Comparison of ENCODE assay signal across 8 mouse cellular contexts in the genomic region with DNA sequence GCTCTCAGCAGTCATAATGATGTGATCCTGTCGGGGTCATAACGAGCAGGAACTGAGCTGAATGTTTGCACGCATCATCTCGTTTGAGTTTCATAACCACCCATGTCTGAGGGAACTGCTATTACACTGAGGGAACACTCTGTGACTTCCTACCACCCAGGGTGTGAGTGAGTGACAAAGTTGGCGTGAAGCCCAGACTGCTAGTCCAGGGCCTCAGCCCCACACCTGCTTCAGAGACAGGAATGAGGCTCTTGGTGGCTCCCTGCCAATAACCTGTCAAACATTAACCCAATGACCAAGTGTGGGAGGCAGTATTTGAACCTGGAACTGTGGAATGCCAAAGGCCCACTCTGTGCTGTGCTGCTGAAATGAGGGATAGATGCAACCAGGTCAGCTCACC.
DNase-seq lines count a peak whose midpoint lies in the region; ATAC-seq and TF ChIP-seq lines count a peak whose summit lies in the region.

No protein-coding gene starts in this region.

- no peak for TF ChIP-seq EP300 in liver, embryonic 14.5 days (IDR thresholded peaks at IDR 0.05; ENCODE audit: low read depth)

- DNase-seq in cerebellum, adult 18-20 months: peak; percentile 5 to 8
- no peak for DNase-seq in cerebellum, adult 8-10 months
- DNase-seq in urinary bladder, postnatal 4 days (ENCODE audit: low spot score in 2 of 2): peak; percentile 43 to 64
- no peak for DNase-seq in urinary bladder, adult 2 months (ENCODE audit: low spot score)
- peak; percentile 29 to 35 (median 31) for DNase-seq in liver, embryonic 14.5 days (ENCODE audit: low read depth in 3 of 3, low spot score in 3 of 3)
- DNase-seq in splenic B cell, adult 2 months (ENCODE audit: low read depth, low spot score): peak; percentile 64
- DNase-seq in right cerebral cortex, postnatal 25 days: no peak

- 37% methylated on average over 5 of the region's 5 CpGs for WGBS in intestine, embryonic 15.5 days
- 48% methylated on average over 5 of the region's 5 CpGs for WGBS in liver, embryonic 14.5 days (ENCODE audit: insufficient replicate concordance)

- no peak overlapping the region for H3K9ac ChIP-seq in intestine, embryonic 15.5 days
- H3K9ac ChIP-seq in liver, embryonic 14.5 days (replicated peaks): no peak overlapping the region

- H3K4me2 ChIP-seq in intestine, embryonic 15.5 days (replicated peaks): no peak overlapping the region
- no peak overlapping the region for H3K4me2 ChIP-seq in liver, embryonic 14.5 days (ENCODE audit: low read depth)

- H3K9me3 ChIP-seq in intestine, embryonic 15.5 days: no peaks in the 10 kb centered on the region
- no peaks in the 10 kb centered on the region for H3K9me3 ChIP-seq in liver, embryonic 14.5 days (ENCODE audit: control insufficient read depth, low read length)

- no peak for TF ChIP-seq CTCF in liver, embryonic 14.5 days (IDR thresholded peaks at IDR 0.05; ENCODE audit: low read depth)

- no peak overlapping the region for H3K4me3 ChIP-seq in intestine, embryonic 15.5 days (replicated peaks)
- H3K4me3 ChIP-seq in liver, embryonic 14.5 days (ENCODE audit: insufficient read depth in 1 of 2, low read depth in 2 of 2, low read length in 2 of 2): no peak overlapping the region

- ATAC-seq in intestine, embryonic 15.5 days: peak; percentile 99
- peak; percentile 76 for ATAC-seq in liver, embryonic 14.5 days (ENCODE audit: insufficient read depth)

- no peaks in the 10 kb centered on the region for H3K27me3 ChIP-seq in intestine, embryonic 15.5 days (replicated peaks)
- no peaks in the 10 kb centered on the region for H3K27me3 ChIP-seq in liver, embryonic 14.5 days (ENCODE audit: control insufficient read depth, insufficient read depth, low read length)
- H3K27me3 ChIP-seq in splenic B cell, adult 2 months (ENCODE audit: control insufficient read depth, insufficient read depth, low read length, poor library complexity, severe bottlenecking): no peaks in the 10 kb centered on the region

- 0 out of 2 replicates have a peak overlapping the region, but pooled peaks have one; percentile 34 for H3K27ac ChIP-seq in intestine, embryonic 15.5 days
- H3K27ac ChIP-seq in liver, embryonic 14.5 days: no peak overlapping the region

- H3K36me3 ChIP-seq in intestine, embryonic 15.5 days: no peaks in the 10 kb centered on the region
- H3K36me3 ChIP-seq in liver, embryonic 14.5 days (replicated peaks; ENCODE audit: control insufficient read depth, insufficient read depth, low read depth): no peaks in the 10 kb centered on the region
- H3K36me3 ChIP-seq in splenic B cell, adult 2 months (ENCODE audit: control insufficient read depth, insufficient read depth, low read length, poor library complexity, severe bottlenecking): no peaks in the 10 kb centered on the region

- H3K4me1 ChIP-seq in intestine, embryonic 15.5 days (replicated peaks): 0 out of 2 replicates have a peak, but pooled peaks cover 6% of the 10 kb centered on the region
- peaks cover 0 to 13% of the 10 kb centered on the region in 2 experiments; a peak in 2 of 4 replicates for H3K4me1 ChIP-seq in liver, embryonic 14.5 days (replicated peaks; ENCODE audit: control insufficient read depth in 2 of 2, insufficient read depth in 2 of 2, low read length in 1 of 2)

Comparison
In these comparisons a context has a peak if more than half of its experiments do, and no peak if none do; other contexts are left out.
1. DNase-seq: peak in cerebellum, adult 18-20 months (2 of 2), urinary bladder, postnatal 4 days (2 of 2), liver, embryonic 14.5 days (3 of 3) and splenic B cell, adult 2 months (single experiment); none in cerebellum, adult 8-10 months (single experiment), urinary bladder, adult 2 months (single experiment) and right cerebral cortex, postnatal 25 days (single experiment).